Mouse (Mus musculus) frontal cortex, postnatal 25 days (tissue): ENCODE measurements at regions not wholly inside any gene's neighbourhood (a gene's known extent, or its start where the extent isn't known, plus 50 kb on each side); places are given as distances from the start of the nearest gene placed in this dataset.
"Not testable (repeated sequence)": the region's sequence is repeated elsewhere in the genome, so short reads cannot be mapped to it uniquely, and the experiment has no call there.

Experiments
- DNase-seq, 2 experiments: peaks; one replicate each; pipeline ENCODE4 v3.0.0; 2022; ENCODE audit warnings: low spot score in 2 of 2

GRCm38 (mm10) chr5:14309981-14310380 lies 204.7 kb upstream of the Pclo start:
- no peak for DNase-seq

DNA sequence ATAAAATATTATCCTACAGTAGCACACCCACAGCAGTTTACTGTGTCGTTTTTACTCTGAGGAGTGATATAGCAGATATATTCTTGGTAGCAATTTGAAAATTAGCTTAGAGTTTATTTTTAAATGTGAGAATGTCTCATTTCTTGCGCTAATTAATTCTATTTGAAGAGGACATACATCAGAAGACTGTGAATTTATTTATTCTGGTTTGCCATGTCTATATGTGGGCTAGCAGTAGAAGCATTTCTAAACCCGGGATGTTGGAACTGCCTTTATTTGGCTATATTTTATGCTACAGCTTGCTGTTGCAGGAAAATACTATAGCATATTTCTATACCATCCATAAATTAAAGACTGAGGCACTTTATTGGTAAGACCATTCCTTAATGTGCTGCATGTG lies 203.0 kb upstream of the Pclo start:
- no peak for DNase-seq

GRCm38 (mm10) chr5:14320216-14320615 lies 194.5 kb upstream of the Pclo start:
- no peak for DNase-seq

- DNase-seq = no peak
These were observed 192.7 kb upstream of the Pclo start for GRCm38 (mm10) chr5:14322000-14322399.

DNA sequence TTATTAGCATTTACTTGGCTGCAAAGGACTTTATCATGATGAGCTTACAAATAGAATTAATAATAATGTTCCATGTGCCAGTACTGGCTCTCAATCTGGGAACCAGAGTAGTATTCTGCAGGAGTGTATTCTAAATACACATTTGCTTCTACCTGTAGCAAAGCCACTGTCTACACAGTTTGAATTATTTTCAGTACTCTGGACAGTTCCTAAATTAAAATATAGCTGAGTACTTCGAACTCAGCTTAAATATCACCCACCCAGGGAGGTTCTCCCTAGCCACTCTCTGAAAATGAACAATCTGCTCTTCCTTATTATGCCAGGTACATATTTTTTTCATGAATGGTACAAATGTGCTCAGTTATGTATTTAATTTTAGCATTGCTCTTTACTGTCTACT lies 154.3 kb upstream of the Pclo start:
- DNase-seq = no peak

DNA sequence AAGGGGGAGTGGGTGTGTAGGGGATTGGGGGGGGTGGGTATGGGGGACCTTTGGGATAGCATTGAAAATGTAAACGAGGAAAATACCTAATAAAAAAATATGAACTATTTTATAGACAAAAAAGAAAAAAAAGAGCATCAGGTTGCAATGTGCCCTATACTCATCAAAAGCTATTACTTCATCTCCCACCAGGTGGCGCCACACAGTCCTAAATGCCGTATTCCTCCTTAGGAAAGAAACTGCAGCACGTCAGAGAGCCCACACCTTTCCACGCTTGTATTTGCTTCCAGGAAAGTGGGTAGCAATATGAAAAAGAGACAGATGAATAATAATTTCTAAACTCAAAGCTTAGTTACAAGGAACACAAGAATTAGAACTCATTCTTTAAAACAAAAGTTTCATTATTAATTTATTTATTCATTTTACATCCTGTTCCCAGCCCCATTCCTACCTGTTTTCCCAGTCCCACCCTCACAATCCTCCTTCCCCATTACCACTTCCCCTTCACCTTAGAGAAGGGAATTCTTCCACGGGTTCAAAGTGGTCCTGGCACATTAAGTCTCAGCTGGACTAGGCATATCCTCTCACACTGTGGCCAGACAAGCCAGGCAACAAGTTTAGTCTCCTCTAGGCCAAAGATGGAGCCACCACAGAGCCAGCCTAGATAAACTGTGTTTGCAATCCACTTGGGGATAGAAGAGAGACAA lies 125.4 kb upstream of the Pclo start:
- DNase-seq = peak; percentile 67 to 70

GRCm38 (mm10) chr5:14391793-14392192 lies 122.9 kb upstream of the Pclo start:
- no peak for DNase-seq

- DNase-seq = not testable (repeated sequence)
These were observed 111.3 kb upstream of the Pclo start for GRCm38 (mm10) chr5:14403381-14403780.

DNA sequence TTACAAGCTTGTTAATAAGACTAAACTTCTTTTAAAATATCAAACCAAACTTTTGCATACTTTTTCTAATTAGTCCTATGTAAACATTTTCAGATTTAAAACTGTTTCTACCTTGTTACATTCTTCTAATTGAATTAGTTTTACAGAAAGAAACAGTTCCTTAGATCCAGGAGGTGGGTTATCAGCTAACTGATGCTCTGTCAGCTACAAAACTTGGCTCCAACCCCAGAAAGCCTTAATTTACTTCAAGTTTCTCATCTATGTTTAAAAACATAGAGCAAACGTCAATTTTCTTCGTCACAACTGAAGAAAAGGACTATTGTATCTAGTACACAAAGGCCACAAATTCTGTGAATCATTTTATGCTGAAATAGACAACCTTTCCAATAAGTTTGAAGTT lies 110.4 kb upstream of the Pclo start:
- no peak for DNase-seq

DNA sequence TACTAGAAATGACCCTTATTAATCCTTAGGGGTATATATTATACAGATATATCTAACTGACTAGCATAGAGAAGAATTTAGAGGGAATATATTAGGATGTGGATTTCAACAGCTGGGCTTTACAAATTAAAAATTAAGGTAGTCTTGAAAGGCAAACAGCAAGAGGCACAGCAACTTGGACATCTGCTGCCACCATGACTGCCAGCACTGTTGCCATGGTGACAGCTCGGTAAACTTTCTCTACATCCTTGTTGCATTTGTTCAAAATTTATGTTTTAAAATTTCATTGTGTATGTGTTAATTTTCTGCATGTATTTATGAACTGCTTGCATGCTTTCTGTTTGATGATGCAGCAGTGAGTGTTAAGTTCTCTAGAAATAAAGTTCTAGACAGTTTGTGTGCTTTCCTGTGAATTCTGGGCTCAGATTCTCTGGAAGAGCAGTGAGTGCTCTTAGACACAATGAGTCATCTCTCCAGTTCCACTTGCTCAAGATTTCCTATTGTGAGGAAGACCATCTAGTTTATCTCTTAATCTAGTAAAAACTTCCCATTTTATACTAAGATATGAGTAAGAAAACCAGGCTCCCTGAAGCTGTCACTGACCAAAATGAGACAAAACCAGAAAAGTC lies 99.4 kb upstream of the Pclo start:
- no peak for DNase-seq

DNA sequence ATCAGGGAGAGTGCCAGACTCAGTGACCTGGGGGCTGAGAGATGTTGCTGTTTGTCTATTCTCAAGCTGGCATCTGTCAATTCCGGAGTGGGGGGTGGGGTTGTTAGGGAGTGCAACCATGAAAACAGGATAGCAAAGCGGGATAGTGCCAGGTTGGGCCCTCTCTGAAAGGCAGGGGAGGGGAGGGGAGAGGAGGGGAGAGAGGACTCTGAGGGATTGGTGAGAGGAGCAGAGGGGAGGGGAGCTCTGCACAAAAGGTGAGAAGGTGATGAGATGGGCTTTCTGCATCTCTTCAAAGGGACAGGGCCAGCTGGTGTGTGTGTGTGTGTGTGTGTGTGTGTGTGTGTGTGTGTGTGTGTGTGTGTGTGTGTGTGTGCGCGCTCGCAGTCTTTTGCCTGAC lies 61.6 kb upstream of the Pclo start:
- DNase-seq = no peak
